Mouse (Mus musculus): Measurements from ENCODE around the gene Vars.
"Not testable (repeated sequence)": the region's sequence is repeated elsewhere in the genome, so short reads cannot be mapped to it uniquely, and the experiment has no call there.

The Vars gene

DNA sequence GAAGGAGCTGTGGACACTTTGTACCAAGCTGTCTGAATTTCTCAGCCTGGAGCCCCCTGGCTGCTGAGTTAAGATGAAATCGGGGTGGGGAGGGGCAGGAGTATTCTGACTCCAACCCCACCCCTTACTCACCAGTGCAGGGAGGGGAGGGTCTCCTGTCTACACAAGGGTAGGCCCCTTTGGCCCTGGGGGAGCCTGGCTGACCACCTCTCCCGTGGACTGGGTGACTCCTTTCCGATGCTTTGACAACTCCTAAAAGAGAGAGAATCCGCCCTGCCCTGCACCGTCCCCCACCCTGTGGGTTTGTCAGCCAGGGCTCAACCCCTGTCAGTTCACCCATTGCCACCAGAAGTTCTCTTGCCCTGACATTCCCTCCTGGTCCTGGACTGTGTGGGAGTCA lies 25.4 kb downstream of the Vars start:
- DNase-seq: no peak

DNA sequence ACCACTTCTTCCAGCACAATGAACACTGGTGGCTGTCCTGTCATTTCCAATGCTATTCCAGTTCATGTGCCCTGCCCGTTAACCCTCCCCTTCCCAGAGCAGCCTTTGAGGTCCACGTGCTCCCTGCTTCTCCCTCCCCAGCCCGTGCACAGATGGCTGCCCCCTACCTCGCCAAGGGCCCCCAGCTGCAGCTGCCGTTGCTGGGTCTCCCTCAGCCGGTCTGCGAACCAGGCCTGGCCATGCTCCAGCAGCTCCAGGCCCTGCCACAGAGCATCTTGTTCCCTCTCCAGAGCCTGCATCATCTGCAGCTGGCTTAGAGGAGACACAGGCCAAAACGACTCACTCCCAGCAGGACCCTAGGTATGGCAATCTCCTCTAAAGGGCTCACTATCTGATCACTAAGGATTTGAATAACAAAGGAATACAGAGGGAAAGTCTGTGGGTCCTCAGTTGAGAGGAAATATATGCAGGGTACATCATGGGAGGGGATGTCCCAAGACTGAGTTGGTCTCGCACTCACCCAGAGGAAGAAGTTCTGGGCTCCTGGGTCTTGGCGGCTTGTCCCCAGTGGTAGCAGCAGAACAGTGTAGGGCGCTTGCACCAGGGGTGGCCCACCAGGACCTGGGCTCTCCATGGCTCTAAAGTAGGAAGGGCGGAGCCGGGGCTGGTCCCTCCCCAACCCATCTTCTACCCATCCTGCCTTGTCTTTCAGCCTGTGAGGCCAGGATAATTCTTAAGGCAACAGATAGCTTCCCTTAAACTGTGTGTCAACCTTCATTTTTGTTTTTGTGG lies 26.7 kb downstream of the Vars start, which contains the start of gene Sapcd1:
TSS of gene Sapcd1 (minus strand) at position 740 of the 792 bp plus-strand sequence.
- peak; percentile 71 to 81 for DNase-seq

DNA sequence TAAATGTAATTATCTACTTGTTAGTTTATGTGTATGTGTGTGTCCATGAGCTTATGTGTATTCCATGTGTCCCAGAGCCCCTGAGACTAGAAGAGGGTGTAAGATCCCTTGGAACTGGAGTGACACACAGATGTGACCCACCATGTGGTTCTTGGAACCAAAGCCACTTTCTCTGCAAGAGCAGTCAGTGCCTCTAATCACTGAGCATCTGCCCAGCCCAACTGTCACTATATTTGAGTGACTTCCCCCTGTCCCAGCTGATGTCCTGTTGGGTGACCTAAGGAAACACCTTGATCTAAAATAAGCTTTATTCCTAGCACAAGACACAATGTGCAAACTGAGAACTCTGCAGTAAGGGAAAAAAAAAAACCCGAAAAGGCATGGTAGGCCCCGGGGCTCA lies 27.5 kb downstream of the Vars start:
- peak in 1 of 2 experiments; percentile 45 for DNase-seq

DNA sequence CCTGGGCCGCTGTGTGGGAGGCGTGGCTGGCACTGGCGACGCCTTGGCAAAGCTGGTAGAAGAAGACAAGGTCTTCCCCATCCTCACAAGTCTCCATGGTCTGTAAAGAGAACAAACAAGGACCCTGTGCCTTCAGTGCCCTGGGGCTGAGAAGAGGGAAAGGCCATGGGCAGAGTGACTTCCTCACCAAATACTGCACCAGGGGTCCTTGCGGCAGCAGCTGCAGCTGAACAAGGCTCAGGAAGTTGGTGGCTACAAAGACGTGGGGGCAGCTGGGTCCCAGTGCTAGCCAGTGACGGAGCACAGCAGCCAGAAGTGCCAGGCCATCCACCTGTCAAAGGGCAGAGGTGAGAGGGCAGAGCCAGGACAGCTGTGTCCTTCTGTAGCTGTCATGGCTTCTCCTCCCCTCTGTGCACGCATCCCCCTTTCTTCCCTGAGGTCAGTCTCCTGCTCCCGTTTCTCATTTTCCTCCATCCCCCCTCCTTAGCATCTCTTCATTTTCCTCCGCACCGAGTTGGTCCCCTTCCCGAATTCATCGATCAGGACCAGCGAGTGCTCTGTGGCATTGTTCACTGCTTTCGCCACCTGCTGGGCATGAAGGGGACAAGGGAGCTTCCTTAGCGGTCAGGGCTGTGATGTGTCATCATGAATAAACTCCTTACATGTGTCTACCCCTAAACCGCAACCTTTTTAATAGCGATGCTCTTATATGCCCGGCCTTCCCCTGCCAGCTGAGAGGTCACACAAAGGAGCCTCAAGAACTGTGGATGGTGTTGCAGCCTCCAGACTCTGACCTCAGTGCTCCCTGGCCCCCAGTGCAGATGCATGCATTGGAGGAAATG lies 29.1 kb downstream of the Vars start:
- DNase-seq: peak; percentile 33 to 51

DNA sequence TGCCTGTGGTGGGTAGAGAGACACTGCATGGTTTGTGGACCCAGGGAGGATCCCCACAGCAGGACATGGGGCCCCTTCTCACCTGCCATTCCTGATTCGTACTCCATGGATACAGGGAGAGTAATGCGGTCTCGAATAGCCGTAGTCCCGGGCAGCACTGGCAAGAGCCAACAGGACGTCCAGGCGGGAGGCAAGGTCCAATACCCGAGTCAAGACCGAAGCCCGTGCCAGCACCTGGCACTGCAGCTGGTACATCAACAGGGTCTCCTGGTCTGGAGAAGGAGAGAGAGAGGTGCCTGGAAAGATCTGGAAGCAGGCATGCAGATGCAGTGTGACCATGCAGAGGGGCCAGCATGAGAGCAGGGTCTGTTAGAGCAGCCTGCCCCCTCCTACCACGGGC lies 30.5 kb downstream of the Vars start:
- peak; percentile 27 to 29 for DNase-seq

DNA sequence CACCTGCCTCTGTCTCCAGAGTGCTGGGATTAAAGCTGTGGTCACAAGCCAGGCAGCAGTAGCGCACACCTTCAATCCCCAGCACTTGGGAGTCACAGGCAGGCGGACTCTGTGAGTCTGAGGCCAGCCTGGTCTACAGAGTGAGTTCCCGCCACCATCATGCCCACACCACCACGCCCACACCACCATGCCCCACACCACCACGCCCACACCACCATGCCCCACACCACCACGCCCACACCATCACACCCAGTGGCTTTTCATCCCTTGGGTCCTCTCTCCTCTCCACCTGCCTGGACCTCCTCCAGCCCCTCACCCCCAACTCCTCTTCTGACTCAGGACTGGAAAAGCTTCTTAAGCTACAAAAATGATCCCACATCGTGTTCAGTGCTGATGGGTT lies 31.1 kb downstream of the Vars start:
- DNase-seq: no peak

DNA sequence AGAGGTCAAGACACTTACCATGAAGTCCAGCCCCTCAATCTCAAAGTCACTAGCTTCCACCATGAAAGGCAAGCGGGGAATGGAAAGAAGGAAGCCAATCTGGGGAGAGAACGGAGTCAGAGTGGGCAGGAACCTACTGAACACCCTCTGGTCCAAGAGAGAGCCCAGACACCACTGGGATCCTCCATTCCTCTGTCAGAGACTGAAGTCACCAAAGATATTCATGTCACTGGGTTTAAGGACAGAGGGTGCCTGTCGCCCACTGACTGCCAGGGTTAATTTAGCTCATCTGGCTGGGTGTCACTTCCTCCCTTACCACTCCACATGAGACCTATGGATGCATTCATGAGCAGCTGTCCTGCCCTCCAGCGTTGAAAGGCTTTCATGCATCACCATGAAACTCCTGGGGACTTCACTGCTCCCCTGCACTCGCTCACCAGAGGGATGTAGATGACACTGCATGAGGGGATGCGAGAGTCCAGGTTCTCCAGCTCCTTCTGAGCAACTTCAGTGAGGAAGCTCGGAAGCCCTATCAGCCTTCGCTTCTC lies 31.6 kb downstream of the Vars start:
- no peak for DNase-seq

DNA sequence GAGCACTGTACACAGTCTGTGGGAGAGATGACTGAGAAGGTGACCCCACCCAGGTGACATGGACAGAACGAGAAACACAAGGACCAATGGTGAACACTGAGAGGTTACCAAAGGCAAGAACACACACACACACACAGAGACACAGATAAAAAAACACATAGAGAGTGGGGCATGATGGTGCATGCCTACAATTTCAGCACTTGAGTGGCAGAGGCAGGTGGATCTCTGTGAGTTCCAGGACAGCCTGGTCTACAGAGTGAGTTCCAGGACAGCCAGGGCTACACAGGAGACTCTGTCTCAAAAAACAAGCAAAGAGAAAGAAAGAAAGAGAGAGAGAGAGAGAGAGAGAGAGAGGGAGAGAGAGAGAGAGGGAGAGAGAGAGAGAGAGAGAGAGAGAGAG lies 32.9 kb downstream of the Vars start:
- not testable (repeated sequence) for DNase-seq

DNA sequence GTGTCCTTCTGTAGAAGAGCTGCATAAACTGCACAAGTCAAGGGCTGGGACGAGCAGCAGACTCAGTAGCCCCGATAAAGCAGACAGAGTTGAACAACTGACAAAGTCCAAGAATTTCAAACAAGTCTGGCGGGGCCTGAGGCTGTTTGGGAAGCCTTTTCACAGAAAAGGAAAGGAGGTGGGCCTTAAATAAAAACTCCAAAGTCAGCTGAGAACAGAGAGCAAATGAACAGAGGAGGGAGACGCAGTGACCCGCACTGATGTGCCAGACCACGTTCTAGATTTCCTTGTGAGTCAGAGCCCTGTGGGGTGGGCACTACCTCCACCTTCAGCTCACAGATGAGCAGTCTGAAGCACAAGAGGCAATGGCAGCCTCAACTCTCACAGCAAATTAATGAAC lies 34.1 kb downstream of the Vars start:
- no peak for DNase-seq

DNA sequence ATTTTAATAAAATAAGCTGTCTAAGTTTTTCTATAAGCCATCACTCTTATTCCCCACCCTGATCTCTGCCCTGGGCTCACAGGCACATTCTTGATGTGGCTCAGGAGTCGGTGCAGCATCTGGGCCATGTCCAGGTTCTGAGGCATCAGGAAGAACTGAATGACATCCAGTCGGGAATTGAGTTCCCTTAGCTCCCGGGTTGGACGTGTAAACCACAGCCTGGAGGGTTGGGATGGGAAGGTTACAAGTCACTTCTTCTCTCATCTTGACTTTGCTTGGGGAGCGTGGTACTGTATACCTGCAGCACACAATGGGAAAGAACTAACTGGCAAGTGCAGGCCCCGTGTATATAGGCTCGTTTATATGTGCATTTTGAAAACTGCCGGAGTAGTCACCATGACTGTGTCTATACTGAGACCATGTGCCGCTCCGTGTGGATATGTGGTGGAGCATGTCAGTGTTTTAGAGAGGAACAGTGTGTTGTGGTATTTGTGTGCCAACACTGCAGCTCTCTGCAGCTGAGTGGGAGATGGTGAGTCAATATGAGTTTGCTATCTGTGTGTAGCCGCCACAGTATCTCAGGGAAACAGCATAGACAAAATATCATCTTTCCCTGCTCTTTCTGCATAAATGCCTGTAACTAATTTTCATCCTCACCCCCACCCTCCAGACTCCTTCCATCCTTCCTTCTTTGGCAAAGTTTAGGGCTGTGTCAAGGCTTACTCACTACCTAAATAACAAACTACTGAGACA lies 38.5 kb downstream of the Vars start:
- DNase-seq: no peak

DNA sequence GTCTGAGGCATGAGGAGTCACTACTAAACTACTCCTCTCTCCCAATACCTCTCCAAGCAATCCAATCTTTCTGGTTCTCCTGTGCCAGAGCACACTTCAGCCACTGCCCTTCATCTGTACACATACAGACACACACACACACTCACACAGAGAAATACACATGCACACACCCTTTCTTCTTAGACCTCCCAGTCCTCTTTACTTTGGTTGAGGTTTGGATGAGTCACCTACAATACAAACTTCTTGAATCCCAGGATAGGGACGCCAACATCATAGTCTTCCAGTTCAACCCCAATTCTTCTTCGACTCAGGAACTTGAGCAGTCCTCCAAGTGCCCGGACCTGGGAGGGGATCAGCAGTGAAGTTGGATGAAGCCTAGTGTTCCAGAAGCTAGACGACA lies 43.0 kb downstream of the Vars start:
- DNase-seq: no peak

DNA sequence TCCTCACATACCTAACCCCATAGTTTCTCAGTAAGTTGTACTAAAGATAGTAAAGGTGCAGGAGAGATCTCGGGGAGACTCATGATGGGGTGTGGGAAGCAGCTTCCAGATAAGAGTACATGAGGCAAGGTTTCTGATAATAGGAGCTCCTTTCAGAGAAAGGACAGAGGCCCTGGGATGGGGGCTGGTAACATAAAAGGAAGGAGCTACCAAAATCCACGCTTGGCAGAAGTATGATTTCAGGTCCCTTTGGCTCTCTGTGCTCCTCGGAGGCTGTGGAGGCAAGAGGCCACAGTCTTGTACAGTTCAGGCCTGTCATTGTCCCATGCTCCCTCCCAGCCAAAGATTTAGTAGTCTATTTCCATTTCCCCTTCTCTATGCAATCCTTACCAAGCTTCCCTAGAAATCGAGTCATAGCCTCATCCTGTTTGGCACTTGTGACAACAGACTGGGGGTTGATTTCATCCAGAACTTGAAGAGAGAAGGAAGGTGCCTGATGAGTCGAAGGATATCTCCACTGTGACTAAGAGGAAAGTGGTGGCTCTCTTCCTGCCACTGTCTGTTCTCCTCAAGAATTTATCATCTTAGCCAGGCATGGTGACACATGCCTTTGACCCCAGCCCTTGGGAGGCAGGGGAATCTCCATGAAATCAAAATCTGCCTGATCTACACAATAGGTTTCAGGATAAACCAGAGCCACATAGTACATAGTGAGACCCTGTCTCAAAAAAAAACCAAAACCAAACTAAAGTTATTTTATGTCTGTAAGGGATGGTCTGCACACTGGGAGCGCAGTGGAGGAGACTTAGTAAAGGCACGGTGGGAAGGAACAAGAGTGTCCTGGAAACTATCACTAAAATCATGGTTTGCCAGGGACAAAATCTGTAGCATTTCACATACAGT lies 44.4 kb downstream of the Vars start:
- no peak for DNase-seq

DNA sequence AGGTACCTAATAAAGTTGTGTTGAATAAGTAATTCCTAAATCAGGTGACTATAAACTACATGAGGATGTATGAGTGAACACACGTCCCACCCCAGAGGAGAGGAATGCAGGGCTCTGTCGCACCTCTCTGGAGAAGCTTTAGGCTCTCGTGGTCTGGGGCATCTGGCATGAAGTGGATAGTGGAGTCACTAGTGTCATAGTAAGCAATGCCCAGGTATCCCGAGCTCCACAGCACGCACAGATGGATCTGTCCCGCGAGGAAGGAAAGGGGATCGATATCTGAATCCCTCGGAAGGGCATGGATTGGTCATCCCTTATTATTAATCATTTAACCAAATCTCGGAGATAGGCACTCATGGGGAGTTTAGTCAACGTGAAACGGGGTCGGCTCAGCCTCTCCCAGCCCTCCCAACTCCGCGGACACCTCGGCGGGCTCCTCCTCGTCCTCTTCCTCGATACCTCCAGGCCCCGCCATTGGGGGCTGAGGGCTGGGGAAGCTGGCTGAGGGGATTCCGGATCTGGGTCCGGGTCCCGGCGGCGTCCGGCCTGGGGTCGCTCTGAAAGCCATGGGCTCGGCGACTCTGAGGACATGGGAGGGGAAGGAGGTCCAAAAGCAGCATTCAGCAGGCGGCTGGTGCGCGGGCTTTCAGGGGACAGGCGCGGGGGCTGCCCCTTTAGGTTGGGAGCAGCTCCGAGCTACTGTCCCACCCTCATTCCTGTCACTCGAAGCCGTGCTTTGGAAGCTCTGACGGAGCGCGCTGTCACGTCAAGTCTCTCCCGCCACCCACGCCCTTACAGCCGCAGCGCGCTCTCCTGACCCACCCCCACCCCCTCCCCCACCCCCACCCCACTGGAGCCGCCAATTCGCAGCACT lies 45.3 kb downstream of the Vars start:
- no peak for DNase-seq

DNA sequence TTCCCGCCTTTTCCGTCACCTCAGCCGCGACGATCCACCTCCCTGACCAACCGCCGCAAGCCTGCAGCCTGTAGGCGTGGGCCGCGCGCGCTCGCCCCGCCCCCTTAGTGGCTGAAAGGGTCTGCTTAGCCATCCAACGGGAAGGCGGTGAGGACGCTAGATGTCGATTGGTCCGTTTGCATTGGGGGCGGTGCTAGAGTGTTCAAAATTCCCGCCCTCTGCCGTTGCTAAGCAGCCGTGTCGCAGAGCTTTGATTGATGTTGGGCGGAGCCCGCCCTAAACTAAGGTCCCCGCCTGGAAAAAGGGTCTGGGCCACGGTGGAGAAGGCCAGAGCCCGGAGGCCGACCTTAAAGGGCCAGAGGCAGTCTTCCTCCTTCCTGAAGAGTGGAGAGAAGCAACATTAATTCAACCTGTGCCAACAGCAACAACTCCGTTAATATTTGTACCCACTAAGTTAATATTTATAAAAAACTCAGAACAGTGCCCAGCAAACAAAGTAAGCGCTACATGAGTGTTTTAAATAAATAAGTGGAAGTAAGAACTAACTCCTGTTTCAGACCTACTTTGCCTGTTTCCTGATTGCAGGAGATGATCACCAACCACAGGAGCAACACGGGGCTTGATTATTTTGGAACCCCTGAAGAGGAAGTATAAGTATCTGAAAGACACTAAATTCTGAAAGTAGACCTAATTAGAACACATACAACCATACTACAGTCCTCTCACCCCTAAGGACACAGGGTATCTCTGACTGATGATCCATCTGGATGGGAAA lies 46.1 kb downstream of the Vars start, which contains the start of gene Msh5:
TSS of gene Msh5 (minus strand) at position 65 of the 775 bp plus-strand sequence.
- peak; percentile 98 for DNase-seq

DNA sequence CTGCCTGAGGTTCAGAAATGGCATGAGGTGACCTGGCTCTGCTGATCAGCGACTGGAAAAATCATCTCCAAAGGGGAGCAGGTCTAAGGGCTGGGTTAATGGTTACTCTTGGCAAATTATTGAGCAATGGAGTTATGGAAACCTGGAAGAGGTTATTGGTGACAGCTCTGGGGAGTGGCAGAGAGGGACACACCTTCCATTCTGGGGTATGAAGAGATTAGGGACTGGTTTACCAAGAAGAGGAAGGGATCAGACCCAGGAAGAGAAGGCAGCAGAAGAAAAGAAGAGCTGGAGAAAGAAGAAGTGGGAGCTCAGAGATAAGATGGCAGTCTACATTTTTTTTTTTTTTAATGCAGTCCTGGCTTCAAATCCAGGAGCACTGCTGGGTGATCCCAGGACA lies 46.9 kb downstream of the Vars start:
- no peak for DNase-seq

DNA sequence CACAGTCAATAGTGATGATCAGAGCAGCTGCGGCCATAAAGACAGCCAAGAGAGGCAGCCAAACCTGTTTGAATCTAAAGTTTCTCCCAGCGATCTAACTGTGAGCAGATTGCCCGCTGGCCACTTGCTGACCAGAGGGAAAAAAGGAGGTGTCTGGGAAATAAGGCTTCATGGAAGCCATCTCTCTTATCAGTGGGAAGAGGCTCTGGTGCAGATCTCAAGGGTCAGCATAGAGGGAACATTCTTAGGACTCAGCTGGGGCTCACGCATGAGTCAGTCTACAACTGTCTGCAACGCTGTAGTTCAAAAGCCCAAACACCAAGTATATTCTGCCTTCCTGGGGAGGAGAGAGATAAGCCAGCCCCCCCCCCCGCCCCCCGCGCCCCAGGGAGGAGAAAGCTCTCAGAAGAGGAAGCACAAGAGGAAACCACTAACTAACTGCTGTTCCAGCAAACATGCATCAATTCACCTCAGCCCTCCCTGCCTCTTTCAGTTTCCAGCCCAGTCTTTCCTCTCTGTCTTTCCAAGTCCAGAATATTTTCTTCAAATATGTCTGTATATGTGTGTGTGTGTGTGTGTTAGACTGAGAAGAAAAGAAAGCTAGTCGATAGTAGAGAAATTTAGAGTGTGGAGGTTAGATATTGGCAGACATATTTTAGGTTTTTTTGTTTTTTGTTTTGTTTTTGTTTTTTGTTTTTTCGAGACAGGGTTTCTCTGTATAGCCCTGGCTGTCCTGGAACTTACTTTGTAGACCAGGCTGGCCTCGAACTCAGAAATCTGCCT lies 47.6 kb downstream of the Vars start:
- DNase-seq: no peak

DNA sequence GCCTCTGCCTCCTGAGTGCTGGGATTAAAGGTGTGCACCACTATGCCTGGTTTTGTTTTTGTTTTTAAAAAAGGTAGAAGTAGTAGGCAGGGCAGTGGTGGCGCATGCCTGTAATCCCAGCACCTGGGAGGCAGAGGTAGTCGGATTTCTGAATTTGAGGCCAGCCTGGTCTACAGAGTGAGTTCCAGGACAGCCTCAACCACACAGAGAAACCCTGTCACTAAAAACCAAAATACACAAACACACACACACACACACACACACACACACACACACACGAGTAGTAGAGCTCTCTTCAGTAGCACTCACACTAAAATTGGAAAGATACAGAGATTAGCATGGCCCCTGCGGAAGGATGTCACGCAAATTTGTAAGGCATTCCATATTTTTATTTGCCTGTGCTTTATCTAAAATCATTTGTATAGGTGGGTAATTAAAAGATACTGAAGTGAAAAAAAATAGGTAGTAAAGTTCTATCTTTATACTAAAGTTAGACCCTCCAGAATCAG lies 48.2 kb downstream of the Vars start:
- DNase-seq: no peak

DNA sequence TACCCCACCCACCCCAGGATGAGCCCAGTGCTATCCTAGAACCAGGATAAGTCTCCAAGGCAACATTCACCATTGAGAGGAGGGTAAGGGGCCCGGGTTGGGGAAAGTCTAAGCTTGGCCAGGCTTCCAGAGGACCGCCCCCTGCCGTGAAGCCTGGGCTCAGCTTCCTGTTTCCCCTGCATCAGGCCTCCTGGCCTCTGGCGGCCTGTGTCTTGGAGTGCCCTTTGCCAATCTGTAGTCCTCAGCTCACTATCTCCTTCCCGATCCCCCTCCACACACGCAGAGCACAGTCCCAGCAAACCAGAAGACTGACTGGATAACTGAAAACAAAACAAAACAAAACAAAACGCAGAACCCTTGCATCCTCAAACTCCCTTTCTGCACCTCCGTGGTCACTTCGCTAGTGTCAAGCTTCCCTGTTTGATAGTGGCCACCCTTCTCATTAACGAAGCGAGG lies 48.8 kb downstream of the Vars start, which contains the start of gene Clic1:
TSS of gene Clic1 (plus strand) at position 406 of the 456 bp plus-strand sequence.
- DNase-seq: no peak
